Mouse (Mus musculus): Measurements from ENCODE around the gene Selenbp2. TPM values are rescaled to one million over a fixed set of nuclear protein-coding genes. Genes with fewer than 3 reads are reported as not detected.
A peak's percentile ranks its signal among the peaks of the same experiment; 100 is the strongest.
"Not testable (repeated sequence)": the region's sequence is repeated elsewhere in the genome, so short reads cannot be mapped to it uniquely, and the experiment has no call there.

Gene Selenbp2
- polyA plus RNA-seq, 1 experiment from 2014 or later = 0.72 TPM

GRCm38 (mm10) chr3:94702856-94703255 is 9.5 kb downstream of the Selenbp2 start:
- H3K4me1 ChIP-seq = no peaks in the 10 kb centered on the region
- WGBS = 73% methylated on average over 3 of the region's 3 CpGs
- peak overlapping the region; percentile 62; the same call in 1 of the 2 replicates for H3K27ac ChIP-seq
- no peaks in the 10 kb centered on the region for H3K27me3 ChIP-seq (ENCODE audit: insufficient read depth, poor library complexity, severe bottlenecking)
- no peak for DNase-seq (ENCODE audit: low spot score)
- no peaks in the 10 kb centered on the region for H3K9me3 ChIP-seq
- no peak overlapping the region for H3K4me3 ChIP-seq
- H3K36me3 ChIP-seq = no peaks in the 10 kb centered on the region

- not testable (repeated sequence) for H3K36me3 ChIP-seq; DNase-seq (ENCODE audit: low spot score); H3K9me3 ChIP-seq; H3K27me3 ChIP-seq (ENCODE audit: insufficient read depth, poor library complexity, severe bottlenecking); H3K4me1 ChIP-seq; H3K4me3 ChIP-seq
- H3K27ac ChIP-seq = peak overlapping the region; percentile 62; the same call in 1 of the 2 replicates
- 22% methylated on average over 3 of the region's 3 CpGs for WGBS
Measured at GRCm38 (mm10) chr3:94703364-94703763, 10.0 kb downstream of the Selenbp2 start.

GRCm38 (mm10) chr3:94710591-94710990 is 17.2 kb downstream of the Selenbp2 start:
- H3K27ac ChIP-seq; DNase-seq (ENCODE audit: low spot score); H3K9me3 ChIP-seq; H3K36me3 ChIP-seq; H3K4me1 ChIP-seq; H3K4me3 ChIP-seq; H3K27me3 ChIP-seq (ENCODE audit: insufficient read depth, poor library complexity, severe bottlenecking): not testable (repeated sequence)

GRCm38 (mm10) chr3:94713424-94713823 is 20.1 kb downstream of the Selenbp2 start:
- not testable (repeated sequence) for H3K9me3 ChIP-seq; H3K36me3 ChIP-seq; H3K4me3 ChIP-seq; H3K4me1 ChIP-seq; DNase-seq (ENCODE audit: low spot score); H3K27ac ChIP-seq; H3K27me3 ChIP-seq (ENCODE audit: insufficient read depth, poor library complexity, severe bottlenecking)
- 79% methylated on average over 3 of the region's 3 CpGs for WGBS

- not testable (repeated sequence) for H3K9me3 ChIP-seq; H3K4me3 ChIP-seq; DNase-seq (ENCODE audit: low spot score); H3K27ac ChIP-seq; H3K4me1 ChIP-seq; H3K27me3 ChIP-seq (ENCODE audit: insufficient read depth, poor library complexity, severe bottlenecking); H3K36me3 ChIP-seq
- 60% methylated on average over 1 of the region's 1 CpGs for WGBS
Measured at GRCm38 (mm10) chr3:94718253-94718652, 24.9 kb downstream of the Selenbp2 start.

- not testable (repeated sequence) for DNase-seq (ENCODE audit: low spot score)
Measured at GRCm38 (mm10) chr3:94723637-94724036, 30.3 kb downstream of the Selenbp2 start.

GRCm38 (mm10) chr3:94745691-94746090 is 52.3 kb downstream of the Selenbp2 start:
- WGBS = 90% methylated on average over 17 of the region's 17 CpGs
- no peak for DNase-seq (ENCODE audit: low spot score)
- H3K27ac ChIP-seq = no peak overlapping the region

More at GRCm38 (mm10) chr3:94723637-94724036, 30.3 kb downstream of the Selenbp2 start:
- WGBS = 35% methylated on average over 2 of the region's 2 CpGs
- not testable (repeated sequence) for H3K4me1 ChIP-seq; H3K27me3 ChIP-seq (ENCODE audit: insufficient read depth, poor library complexity, severe bottlenecking); H3K4me3 ChIP-seq; H3K9me3 ChIP-seq; H3K36me3 ChIP-seq; H3K27ac ChIP-seq

More at GRCm38 (mm10) chr3:94745691-94746090, 52.3 kb downstream of the Selenbp2 start:
- H3K4me3 ChIP-seq = no peak overlapping the region
- no peaks in the 10 kb centered on the region for H3K9me3 ChIP-seq
- H3K27me3 ChIP-seq (ENCODE audit: insufficient read depth, poor library complexity, severe bottlenecking) = no peaks in the 10 kb centered on the region
- no peaks in the 10 kb centered on the region for H3K4me1 ChIP-seq
- H3K36me3 ChIP-seq = no peaks in the 10 kb centered on the region

Other genes starting within 250 kb of the Selenbp2 start
- gene Oaz3, start 249.6 kb upstream of the Selenbp2 start, polyA plus RNA-seq (2016; fragmentation: Nextera tagmentation; extraction: Ambion mirVana) = 0.30 and 0.31 TPM in 2 replicates
- 1.1 and 1.2 TPM in 2 replicates for gene Celf3, start 215.3 kb upstream of the Selenbp2 start, polyA plus RNA-seq (2016; fragmentation: Nextera tagmentation; extraction: Ambion mirVana)
- gene Riiad1, start 213.2 kb upstream of the Selenbp2 start, polyA plus RNA-seq (2016; fragmentation: Nextera tagmentation; extraction: Ambion mirVana) = 5.8 and 6.6 TPM in 2 replicates
- gene Snx27, start 110.8 kb upstream of the Selenbp2 start, polyA plus RNA-seq (2016; fragmentation: Nextera tagmentation; extraction: Ambion mirVana) = 32.2 and 41.3 TPM in 2 replicates
- gene Gm10972, start 50.4 kb upstream of the Selenbp2 start, polyA plus RNA-seq (2016; fragmentation: Nextera tagmentation; extraction: Ambion mirVana) = not detected in 2 replicates
- 7.9 and 9.5 TPM in 2 replicates for gene Tuft1, start 34.7 kb upstream of the Selenbp2 start, polyA plus RNA-seq (2016; fragmentation: Nextera tagmentation; extraction: Ambion mirVana)
- 3.4 and 8.0 TPM in 2 replicates for gene Cgn, start 92.9 kb downstream of the Selenbp2 start, polyA plus RNA-seq (2016; fragmentation: Nextera tagmentation; extraction: Ambion mirVana)
- 11.8 and 13.2 TPM in 2 replicates for gene Pogz, start 144.0 kb downstream of the Selenbp2 start, polyA plus RNA-seq (2016; fragmentation: Nextera tagmentation; extraction: Ambion mirVana)
- 305 and 348 TPM in 2 replicates for gene Psmb4, start 193.4 kb downstream of the Selenbp2 start, polyA plus RNA-seq (2016; fragmentation: Nextera tagmentation; extraction: Ambion mirVana)
- gene Selenbp1, start 239.5 kb downstream of the Selenbp2 start, polyA plus RNA-seq (2016; fragmentation: Nextera tagmentation; extraction: Ambion mirVana) = 30.5 and 35.8 TPM in 2 replicates